Mouse (Mus musculus) thymus, adult 2 months (tissue): ENCODE measurements around the gene Rnf123. TPM values are rescaled to one million over a fixed set of nuclear protein-coding genes. Genes with fewer than 3 reads are reported as not detected.
A peak's percentile ranks its signal among the peaks of the same experiment; 100 is the strongest.

Experiments
- DNase-seq: peaks from one replicate; pipeline ENCODE4 v3.0.0; 2021
- H3K27ac ChIP-seq: fragments of 200-500 bp; 2 replicates; pipeline ENCODE4 v1.5.1; 2012; ENCODE audit warnings: low read length, control low read depth; ENCODE audit not compliant: control insufficient read depth, insufficient read depth
- H3K27me3 ChIP-seq: fragments of 200-500 bp; 2 replicates; pipeline ENCODE4 v1.6.1; 2012; ENCODE audit warnings: mild to moderate bottlenecking, low read length, moderate library complexity, mixed read lengths; ENCODE audit not compliant: control insufficient read depth, insufficient read depth
- H3K36me3 ChIP-seq: fragments of 200-500 bp; 2 replicates; pipeline ENCODE4 v1.6.1; 2012; ENCODE audit warnings: mild to moderate bottlenecking, low read length, moderate library complexity; ENCODE audit not compliant: control insufficient read depth, insufficient read depth
- H3K4me1 ChIP-seq: fragments of 200-500 bp; replicated peaks from 2 replicates; pipeline ENCODE4 v1.6.1; 2012; ENCODE audit warnings: low read length; ENCODE audit not compliant: control insufficient read depth, insufficient read depth
- H3K4me3 ChIP-seq: fragments of 200-500 bp; 2 replicates; pipeline ENCODE4 v1.5.1; 2012; ENCODE audit warnings: mild to moderate bottlenecking, low read length, control low read depth, moderate library complexity; ENCODE audit not compliant: control insufficient read depth, insufficient read depth
- CTCF ChIP-seq: fragments of 200-500 bp; IDR thresholded peaks from 2 replicates; pipeline ENCODE4 v1.5.1; 2012; ENCODE audit warnings: mild to moderate bottlenecking, control low read depth, low read length, moderate library complexity, borderline replicate concordance; ENCODE audit not compliant: control insufficient read depth, poor library complexity, insufficient read depth; ENCODE audit errors: extremely low read depth
- POLR2A ChIP-seq: fragments of 200-500 bp; IDR thresholded peaks from 2 replicates; pipeline ENCODE4 v1.6.1; 2012; ENCODE audit warnings: mild to moderate bottlenecking, low read length, control low read depth, moderate library complexity; ENCODE audit not compliant: control insufficient read depth, poor library complexity, insufficient read depth; ENCODE audit errors: extremely low read depth
- WGBS: fragments of 180-500 bp; shearing (Covaris S2); methylation state at CpG from one replicate; pipeline ENCODE4 v1.1.7; 2018; 5-methylcytosine and 5-hydroxymethylcytosine counted together
- polyA plus RNA-seq: library from polyadenylated mRNA; depleted of rRNA; stranded (reverse); fragments of >200 nt; gene quantifications from 2 replicates; pipeline ENCODE4 v1.2.3, GENCODE M21; 2012

Rnf123 gene
- polyA plus RNA-seq, 1 experiment: 246 TPM

DNA sequence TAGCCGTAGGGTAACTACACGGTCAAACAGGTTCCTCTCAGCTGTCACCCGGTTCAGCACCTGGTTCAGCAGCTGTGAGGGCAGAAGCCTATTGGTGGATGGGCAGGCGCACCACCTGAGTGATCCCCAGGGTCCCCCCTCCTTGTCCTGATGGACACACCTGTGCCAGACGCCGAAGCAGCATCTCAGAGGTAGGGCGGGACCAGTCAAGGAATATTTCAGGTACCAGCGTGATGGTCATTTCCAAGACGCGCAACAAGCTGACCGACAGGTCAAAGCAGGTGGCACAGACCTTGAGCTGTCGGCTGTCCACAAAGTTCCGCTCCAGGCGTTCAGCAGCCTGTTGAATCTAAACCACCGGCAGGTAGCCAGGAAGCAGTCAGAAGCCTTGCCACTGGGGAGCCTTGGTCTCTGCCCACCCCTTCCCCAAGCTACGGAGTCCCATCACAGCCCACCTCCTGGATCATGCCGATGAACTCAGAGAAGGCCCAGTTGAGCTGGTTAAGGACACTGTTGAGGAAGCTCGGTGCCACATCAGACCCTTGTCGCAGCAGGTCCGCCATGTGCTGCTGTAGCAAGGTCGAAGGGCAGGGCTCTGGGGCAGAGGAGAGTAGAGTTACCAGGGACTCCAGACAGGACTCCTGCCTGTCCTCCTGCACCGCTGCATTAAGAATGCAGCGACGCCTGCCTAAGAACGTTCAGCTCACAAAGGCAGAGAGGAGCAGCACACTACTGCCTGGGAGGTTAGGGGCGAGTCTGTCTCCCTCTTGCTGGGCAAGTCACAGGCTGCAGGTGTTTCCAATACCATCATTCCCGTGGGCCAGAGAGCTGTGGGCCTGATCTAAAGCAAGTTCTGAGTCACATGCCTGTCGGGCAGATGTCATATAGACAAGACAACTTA is 26.5 kb downstream of the Rnf123 start:
- Histone ChIP-seq H3K4me3 (no peak overlapping the region), H3K4me1 (peaks cover 4% of the 10 kb centered on the region), H3K36me3 (peaks cover 7% of the 10 kb centered on the region), H3K27ac (no peak overlapping the region), H3K27me3 (no peaks in the 10 kb centered on the region)
- DNase-seq: no peak
- no peak for TF ChIP-seq CTCF
- TF ChIP-seq POLR2A: no peak
- WGBS: 97% methylated on average over 28 of the region's 28 CpGs

DNA sequence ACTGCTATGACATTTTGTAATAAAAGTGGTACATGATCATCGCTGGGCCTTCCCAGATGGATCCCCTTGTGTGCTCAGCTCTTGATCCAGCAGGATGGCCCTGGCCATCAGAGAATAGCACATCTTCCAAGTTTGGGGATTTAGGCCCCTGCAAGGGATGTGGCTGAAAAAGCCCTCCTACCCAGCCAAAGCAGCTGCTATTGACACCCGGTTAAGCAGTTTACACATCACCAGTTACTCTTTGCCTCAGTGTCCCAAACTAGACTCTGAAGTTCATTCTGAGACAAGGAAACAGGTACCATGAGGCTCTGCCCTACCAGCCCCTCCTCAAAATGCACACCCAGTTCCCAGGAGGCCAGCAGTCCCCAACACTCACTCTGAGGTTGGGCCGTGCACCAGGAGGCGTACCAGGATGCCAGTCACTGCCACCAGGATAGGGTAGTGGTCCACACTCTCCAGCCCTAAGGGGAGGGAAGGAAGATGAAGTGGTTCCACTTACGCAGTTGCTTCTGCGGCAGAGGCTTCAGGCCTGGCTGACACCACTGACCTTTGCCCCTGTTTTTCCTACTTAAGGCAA is 27.4 kb downstream of the Rnf123 start:
- no peak overlapping the region for H3K4me3 ChIP-seq
- H3K27ac ChIP-seq: no peak overlapping the region
- no peak for DNase-seq
- TF ChIP-seq POLR2A: no peak
- no peak for TF ChIP-seq CTCF
- peaks cover 4% of the 10 kb centered on the region for H3K4me1 ChIP-seq
- 97% methylated on average over 6 of the region's 6 CpGs for WGBS
- H3K36me3 ChIP-seq: peaks cover 11% of the 10 kb centered on the region
- H3K27me3 ChIP-seq: no peaks in the 10 kb centered on the region

DNA sequence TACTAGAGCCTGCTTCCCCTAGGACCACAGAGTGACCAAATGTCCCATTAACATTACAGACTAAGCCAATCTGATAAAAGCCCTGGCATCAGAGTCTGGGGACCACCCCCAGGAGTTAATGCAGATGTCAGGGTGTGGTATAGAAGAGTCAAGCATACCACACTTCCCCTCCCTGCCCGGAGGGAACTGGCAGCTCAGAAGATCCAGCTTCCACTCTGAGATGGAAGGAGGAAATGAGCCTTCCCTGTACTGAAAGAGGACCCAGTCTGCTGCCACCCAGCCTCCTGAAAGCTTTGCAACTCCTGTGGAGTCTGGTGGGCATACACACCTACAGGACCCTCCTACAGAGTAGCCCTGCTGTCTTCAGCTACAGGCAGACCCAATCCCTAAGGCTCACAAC is 28.1 kb downstream of the Rnf123 start:
- no peaks in the 10 kb centered on the region for H3K27me3 ChIP-seq
- TF ChIP-seq POLR2A: no peak
- TF ChIP-seq CTCF: no peak
- H3K4me1 ChIP-seq: peaks cover 4% of the 10 kb centered on the region
- no peak for DNase-seq
- WGBS: 54% methylated on average over 1 of the region's 1 CpGs
- no peak overlapping the region for H3K4me3 ChIP-seq
- no peak overlapping the region for H3K27ac ChIP-seq
- peaks cover 11% of the 10 kb centered on the region for H3K36me3 ChIP-seq

DNA sequence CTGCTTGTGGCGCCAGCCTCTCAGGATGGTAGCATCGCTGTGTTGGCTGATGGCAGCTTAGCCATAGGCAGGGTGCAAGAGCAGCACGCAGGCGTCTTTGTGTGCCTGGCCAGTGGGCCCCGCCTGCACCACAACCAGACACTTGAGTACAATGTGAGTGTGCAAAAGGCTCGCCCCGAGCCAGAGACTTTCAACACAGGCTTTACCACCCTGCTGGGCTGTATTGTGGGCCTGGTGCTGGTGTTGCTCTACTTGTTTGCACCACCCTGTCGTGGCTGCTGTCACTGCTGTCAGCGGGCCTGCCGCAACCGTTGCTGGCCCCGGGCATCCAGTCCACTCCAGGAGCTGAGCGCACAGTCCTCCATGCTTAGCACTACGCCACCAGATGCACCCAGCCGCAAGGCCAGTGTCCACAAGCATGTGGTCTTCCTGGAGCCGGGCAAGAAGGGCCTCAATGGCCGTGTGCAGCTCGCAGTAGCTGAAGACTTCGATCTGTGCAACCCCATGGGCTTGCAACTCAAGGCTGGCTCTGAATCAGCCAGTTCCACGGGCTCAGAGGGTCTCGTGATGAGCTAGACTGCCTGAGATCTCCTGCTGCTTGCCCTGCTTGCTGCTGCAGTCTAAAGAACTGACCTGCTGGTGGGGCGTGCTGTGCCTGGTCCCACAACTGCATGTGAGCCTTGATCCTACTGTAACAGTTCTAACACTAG is 28.7 kb downstream of the Rnf123 start:
- H3K4me3 ChIP-seq: no peak overlapping the region
- TF ChIP-seq CTCF (no peak), POLR2A (no peak)
- H3K4me1 ChIP-seq: peaks cover 9% of the 10 kb centered on the region
- 95% methylated on average over 22 of the region's 22 CpGs for WGBS
- H3K36me3 ChIP-seq: peaks cover 11% of the 10 kb centered on the region
- DNase-seq: no peak
- H3K27me3 ChIP-seq: no peaks in the 10 kb centered on the region
- no peak overlapping the region for H3K27ac ChIP-seq

DNA sequence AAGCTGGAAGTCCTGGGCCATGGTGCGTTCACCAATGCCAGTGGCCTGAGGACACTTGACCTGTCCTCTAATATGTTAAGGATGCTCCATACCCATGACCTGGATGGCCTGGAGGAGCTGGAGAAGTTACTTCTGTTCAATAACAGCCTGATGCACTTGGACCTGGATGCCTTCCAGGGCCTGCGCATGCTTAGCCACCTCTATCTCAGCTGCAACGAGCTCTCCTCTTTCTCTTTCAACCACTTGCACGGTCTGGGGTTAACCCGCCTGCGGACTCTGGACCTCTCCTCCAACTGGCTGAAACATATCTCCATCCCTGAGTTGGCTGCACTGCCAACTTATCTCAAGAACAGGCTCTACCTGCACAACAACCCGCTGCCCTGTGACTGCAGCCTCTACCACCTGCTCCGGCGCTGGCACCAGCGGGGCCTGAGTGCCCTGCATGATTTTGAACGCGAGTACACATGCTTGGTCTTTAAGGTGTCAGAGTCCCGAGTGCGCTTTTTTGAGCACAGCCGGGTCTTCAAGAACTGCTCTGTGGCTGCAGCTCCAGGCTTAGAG is 29.4 kb downstream of the Rnf123 start:
- Histone ChIP-seq H3K4me1 (peaks cover 10% of the 10 kb centered on the region), H3K27ac (no peak overlapping the region), H3K4me3 (no peak overlapping the region), H3K27me3 (no peaks in the 10 kb centered on the region), H3K36me3 (peaks cover 11% of the 10 kb centered on the region)
- 95% methylated on average over 15 of the region's 15 CpGs for WGBS
- no peak for DNase-seq
- no peak for TF ChIP-seq POLR2A
- TF ChIP-seq CTCF: no peak

DNA sequence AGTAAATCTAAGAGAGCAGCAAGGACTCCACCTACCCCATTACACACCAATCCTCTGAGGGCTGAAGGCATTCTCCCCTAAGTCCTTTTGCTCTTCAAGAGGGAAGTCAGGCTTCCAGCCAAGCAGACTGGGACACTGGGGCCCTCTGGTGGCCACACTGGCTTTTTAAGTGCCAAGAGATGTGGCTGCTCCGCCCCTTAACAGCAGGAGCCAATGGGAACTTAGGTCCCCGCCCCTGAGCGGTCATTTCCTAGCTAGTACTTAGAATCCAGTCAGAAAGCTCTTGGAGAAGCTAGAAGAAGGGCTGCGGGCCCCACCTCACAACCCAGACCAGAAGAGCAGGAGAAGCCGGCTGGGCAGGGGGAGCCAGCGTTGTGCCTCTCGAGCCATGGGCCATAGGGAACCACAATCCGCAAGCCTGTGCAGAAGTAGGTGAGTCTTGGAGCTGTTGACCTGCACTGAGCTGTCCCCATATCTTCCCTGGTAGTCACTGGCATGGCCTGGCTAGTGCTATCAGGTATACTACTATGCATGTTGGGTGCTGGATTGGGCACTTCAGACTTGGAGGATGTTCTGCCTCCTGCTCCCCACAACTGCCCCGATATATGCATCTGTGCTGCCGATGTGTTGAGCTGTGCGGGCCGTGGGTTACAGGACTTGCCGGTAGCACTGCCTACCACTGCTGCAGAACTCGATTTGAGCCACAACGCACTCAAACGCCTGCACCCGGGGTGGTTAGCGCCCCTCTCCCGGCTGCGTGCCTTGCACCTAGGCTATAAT is 30.1 kb downstream of the Rnf123 start, which contains the start of gene Amigo3:
Amigo3 (plus strand) TSS at position 275 of the 780 bp plus-strand sequence.
- WGBS: 60% methylated on average over 20 of the region's 20 CpGs
- TF ChIP-seq POLR2A (no peak), CTCF (peak; percentile 90)
- peak; percentile 96 for DNase-seq
- Histone ChIP-seq H3K27ac (no peak within 1 kb of the TSS), H3K4me1 (peaks cover 15% of the 10 kb centered on the region), H3K27me3 (no peaks in the 10 kb centered on the region), H3K36me3 (peaks cover 11% of the 10 kb centered on the region), H3K4me3 (no peak within 1 kb of the TSS)
